Mouse (Mus musculus) kidney, postnatal 0 days (tissue): Measurements from ENCODE around the gene Lmnb2. TPM values are rescaled to one million over a fixed set of nuclear protein-coding genes. Genes with fewer than 3 reads are reported as not detected.

Source experiments
- ATAC-seq: fragments of 200-750 bp; cut with Nextera tagmentation; replicated peaks from 2 replicates; pipeline ENCODE4 v1.8.0; 2017; ENCODE audit warnings: low read depth, moderate number of reproducible peaks, moderate TSS enrichment, moderate library complexity; ENCODE audit not compliant: low FRiP score
- DNase-seq: peaks from one replicate; pipeline ENCODE4 v3.0.0-alpha.2; 2016; ENCODE audit warnings: low spot score
- H3K27ac ChIP-seq: fragments of 300-500 bp; sonication (generic); 2 replicates; pipeline ENCODE4 v1.5.1; 2014; ENCODE audit warnings: mild to moderate bottlenecking
- H3K27me3 ChIP-seq: fragments of 300-500 bp; sonication (generic); 2 replicates; pipeline ENCODE4 v1.6.1; 2014; ENCODE audit warnings: low read length, mixed read lengths; ENCODE audit not compliant: insufficient read depth
- H3K36me3 ChIP-seq: fragments of 300-500 bp; sonication (generic); 2 replicates; pipeline ENCODE4 v1.6.1; 2014; ENCODE audit warnings: low read length, mixed read lengths; ENCODE audit not compliant: insufficient read depth
- H3K4me1 ChIP-seq: fragments of 300-500 bp; sonication (generic); replicated peaks from 2 replicates; pipeline ENCODE4 v1.6.1; 2014; ENCODE audit warnings: antibody characterized with exemption, low read length, mixed read lengths; ENCODE audit not compliant: insufficient read depth
- H3K4me2 ChIP-seq: fragments of 300-500 bp; sonication (generic); 2 replicates; pipeline ENCODE4 v1.6.1; 2014; ENCODE audit warnings: mild to moderate bottlenecking, low read length, moderate library complexity, mixed read lengths
- H3K4me3 ChIP-seq: fragments of 300-500 bp; sonication (generic); replicated peaks from 2 replicates; pipeline ENCODE4 v1.5.1; 2014; ENCODE audit warnings: low read depth, low read length
- H3K9ac ChIP-seq: fragments of 300-500 bp; sonication (generic); 2 replicates; pipeline ENCODE4 v1.6.1; 2014; ENCODE audit warnings: low read depth, low read length
- H3K9me3 ChIP-seq: fragments of 300-500 bp; sonication (generic); replicated peaks from 2 replicates; pipeline ENCODE4 v1.6.1; 2016; ENCODE audit warnings: low read length, inconsistent platforms, mixed read lengths
- CTCF ChIP-seq: IDR thresholded peaks from 2 replicates; pipeline ENCODE4 v1.5.1; 2016; ENCODE audit warnings: antibody characterized with exemption, low read depth, mild to moderate bottlenecking, moderate library complexity
- WGBS: fragments of 180-500 bp; shearing (Covaris S2); extraction: QIAGEN DNeasy Blood & Tissue Kit; methylation state at CpG from one replicate; pipeline ENCODE4 v1.1.7; 2014; 5-methylcytosine and 5-hydroxymethylcytosine counted together
- polyA plus RNA-seq: library from polyadenylated mRNA; unstranded; fragments of >200 nt; fragmentation: Nextera tagmentation; extraction: Ambion mirVana; gene quantifications from 2 replicates; pipeline ENCODE4 v1.2.1, GENCODE M21; 2015

Lmnb2 gene
- polyA plus RNA-seq, 1 experiment from 2014 or later, result 21.9 TPM

- WGBS, result 10% methylated on average over 12 of the region's 16 CpGs
- peaks cover 7% of the 10 kb centered on the region; the same call in 1 of the 2 replicates for H3K4me1 ChIP-seq
- no peaks in the 10 kb centered on the region for H3K36me3 ChIP-seq
- no peaks in the 10 kb centered on the region for H3K27me3 ChIP-seq
- H3K9me3 ChIP-seq, result no peaks in the 10 kb centered on the region
- DNase-seq, result peak; percentile 91
- H3K9ac ChIP-seq, result no peak overlapping the region
- ATAC-seq, result peak; percentile 53
- H3K27ac ChIP-seq, result peak overlapping the region; percentile 61
- H3K4me2 ChIP-seq, result 0 out of 2 replicates have a peak overlapping the region, but pooled peaks have one; percentile 0
- H3K4me3 ChIP-seq, result no peak overlapping the region
- peak; percentile 67 for TF ChIP-seq CTCF
Measured at GRCm38 (mm10) chr10:80960551-80961508, 42.8 kb upstream of the Lmnb2 start.

GRCm38 (mm10) chr10:80958979-80959637 lies 41.1 kb upstream of the Lmnb2 start:
- TF ChIP-seq CTCF, result no peak
- 94% methylated on average over 5 of the region's 5 CpGs for WGBS
- no peak for DNase-seq
- H3K27ac ChIP-seq, result no peak overlapping the region
- no peak overlapping the region for H3K4me3 ChIP-seq
- H3K9ac ChIP-seq, result no peak overlapping the region
- H3K36me3 ChIP-seq, result no peaks in the 10 kb centered on the region
- no peak for ATAC-seq
- H3K4me1 ChIP-seq, result peaks cover 7% of the 10 kb centered on the region; the same call in 1 of the 2 replicates
- H3K4me2 ChIP-seq, result no peak overlapping the region
- no peaks in the 10 kb centered on the region for H3K9me3 ChIP-seq
- no peaks in the 10 kb centered on the region for H3K27me3 ChIP-seq

GRCm38 (mm10) chr10:80957791-80958190 lies 39.7 kb upstream of the Lmnb2 start:
- 67% methylated on average over 4 of the region's 4 CpGs for WGBS
- no peaks in the 10 kb centered on the region for H3K4me1 ChIP-seq
- H3K4me2 ChIP-seq, result no peak overlapping the region
- no peaks in the 10 kb centered on the region for H3K27me3 ChIP-seq
- no peak overlapping the region for H3K9ac ChIP-seq
- H3K9me3 ChIP-seq, result no peaks in the 10 kb centered on the region
- peak; percentile 28; the same call in 1 of the 2 replicates for TF ChIP-seq CTCF
- H3K36me3 ChIP-seq, result no peaks in the 10 kb centered on the region
- no peak for DNase-seq
- H3K27ac ChIP-seq, result no peak overlapping the region
- ATAC-seq, result no peak
- H3K4me3 ChIP-seq, result no peak overlapping the region

GRCm38 (mm10) chr10:80956901-80957300 lies 38.9 kb upstream of the Lmnb2 start:
- Histone ChIP-seq H3K27me3 (no peaks in the 10 kb centered on the region), H3K9ac (no peak overlapping the region), H3K4me2 (no peak overlapping the region), H3K4me3 (no peak overlapping the region), H3K4me1 (no peaks in the 10 kb centered on the region), H3K36me3 (no peaks in the 10 kb centered on the region), H3K9me3 (no peaks in the 10 kb centered on the region), H3K27ac (no peak overlapping the region)
- 75% methylated on average over 6 of the region's 6 CpGs for WGBS
- ATAC-seq (no peak), DNase-seq (no peak)
- no peak for TF ChIP-seq CTCF

GRCm38 (mm10) chr10:80956385-80956784 lies 38.3 kb upstream of the Lmnb2 start:
- H3K4me1 ChIP-seq, result no peaks in the 10 kb centered on the region
- 95% methylated on average over 8 of the region's 8 CpGs for WGBS
- H3K27ac ChIP-seq, result no peak overlapping the region
- no peak overlapping the region for H3K9ac ChIP-seq
- no peaks in the 10 kb centered on the region for H3K36me3 ChIP-seq
- no peak overlapping the region for H3K4me3 ChIP-seq
- no peaks in the 10 kb centered on the region for H3K9me3 ChIP-seq
- no peaks in the 10 kb centered on the region for H3K27me3 ChIP-seq
- H3K4me2 ChIP-seq, result no peak overlapping the region
- ATAC-seq (no peak), DNase-seq (no peak)
- TF ChIP-seq CTCF, result no peak

- DNase-seq (peak; percentile 84), ATAC-seq (peak; percentile 40; the same call in 1 of the 2 replicates)
- no peaks in the 10 kb centered on the region for H3K9me3 ChIP-seq
- no peak overlapping the region for H3K4me3 ChIP-seq
- no peaks in the 10 kb centered on the region for H3K4me1 ChIP-seq
- WGBS, result 24% methylated on average over 9 of the region's 9 CpGs
- H3K4me2 ChIP-seq, result no peak overlapping the region
- H3K27me3 ChIP-seq, result no peaks in the 10 kb centered on the region
- peak; percentile 84 for TF ChIP-seq CTCF
- H3K27ac ChIP-seq, result peak overlapping the region; percentile 57; the same call in 1 of the 2 replicates
- no peaks in the 10 kb centered on the region for H3K36me3 ChIP-seq
- no peak overlapping the region for H3K9ac ChIP-seq
Measured at GRCm38 (mm10) chr10:80955536-80955935, 37.5 kb upstream of the Lmnb2 start.
